Mouse (Mus musculus) myocyte (in vitro differentiated cells): ENCODE results near the gene Abcf1.

Experiments
- CEBPB ChIP-seq: IDR thresholded peaks from 2 replicates; pipeline ENCODE4 v1.6.1; 2011; ENCODE audit warnings: mild to moderate bottlenecking, moderate library complexity; ENCODE audit not compliant: poor library complexity, insufficient read depth, severe bottlenecking
- E2F4 ChIP-seq: IDR thresholded peaks from one replicate; pipeline ENCODE4 v1.6.1; 2011; ENCODE audit warnings: mild to moderate bottlenecking, control low read depth, moderate library complexity; ENCODE audit not compliant: insufficient read depth
- MAX ChIP-seq: IDR thresholded peaks from one replicate; pipeline ENCODE4 v1.6.1; 2011; ENCODE audit warnings: low read depth, mild to moderate bottlenecking, control low read depth
- MYOG ChIP-seq, 3 experiments: IDR thresholded peaks; one replicate each; pipeline ENCODE4 v1.6.1; 2011; ENCODE audit warnings: control low read depth in 2 of 3, low read depth in 2 of 3, mild to moderate bottlenecking in 2 of 3; ENCODE audit not compliant: insufficient read length in 2 of 3, control insufficient read depth in 1 of 3, insufficient read depth in 1 of 3
- POLR2A ChIP-seq: IDR thresholded peaks from one replicate; pipeline ENCODE4 v1.6.1; 2011; ENCODE audit warnings: low read depth, mild to moderate bottlenecking, control low read depth, moderate library complexity; ENCODE audit not compliant: insufficient read length
- POLR2AphosphoS2 ChIP-seq: IDR thresholded peaks from one replicate; pipeline ENCODE4 v1.6.1; 2011; ENCODE audit warnings: low read depth, control low read depth; ENCODE audit not compliant: insufficient read length
- REST ChIP-seq: IDR thresholded peaks from one replicate; pipeline ENCODE4 v1.6.1; 2011; ENCODE audit warnings: mild to moderate bottlenecking, control low read depth, moderate library complexity; ENCODE audit not compliant: insufficient read depth, insufficient read length
- SRF ChIP-seq: IDR thresholded peaks from one replicate; pipeline ENCODE4 v1.6.1; 2011; ENCODE audit warnings: low read depth; ENCODE audit not compliant: control insufficient read depth, insufficient read length
- TCF12 ChIP-seq: IDR thresholded peaks from one replicate; pipeline ENCODE4 v1.6.1; 2011; ENCODE audit warnings: mild to moderate bottlenecking, control low read depth; ENCODE audit not compliant: poor library complexity, insufficient read depth, severe bottlenecking
- TCF3 ChIP-seq: IDR thresholded peaks from one replicate; pipeline ENCODE4 v1.6.1; 2011; ENCODE audit warnings: low read depth, control low read depth; ENCODE audit not compliant: insufficient read length
- USF1 ChIP-seq: IDR thresholded peaks from one replicate; pipeline ENCODE4 v1.6.1; 2011; ENCODE audit warnings: low read depth, mild to moderate bottlenecking, control low read depth, moderate library complexity

GRCm38 (mm10) chr17:35909186-35909918 lies 60.2 kb downstream of the Abcf1 start:
- TF ChIP-seq USF1 (no peak), POLR2A (no peak), TCF12 (no peak), E2F4 (no peak), CEBPB (no peak), MAX (no peak), MYOG (IDR thresholded peaks at IDR 0.05; ENCODE audit: control insufficient read depth in 1 of 3, insufficient read depth in 1 of 3, insufficient read length in 2 of 3, low read depth in 2 of 3) (no peak), TCF3 (no peak), SRF (no peak), POLR2AphosphoS2 (no peak), REST (no peak)
